Mouse (Mus musculus): ENCODE measurements around the gene Gprin3. TPM values are rescaled to one million over a fixed set of nuclear protein-coding genes. Genes with fewer than 3 reads are reported as not detected.

The Gprin3 gene
- polyA plus RNA-seq, 1 experiment: 0.05 TPM

DNA sequence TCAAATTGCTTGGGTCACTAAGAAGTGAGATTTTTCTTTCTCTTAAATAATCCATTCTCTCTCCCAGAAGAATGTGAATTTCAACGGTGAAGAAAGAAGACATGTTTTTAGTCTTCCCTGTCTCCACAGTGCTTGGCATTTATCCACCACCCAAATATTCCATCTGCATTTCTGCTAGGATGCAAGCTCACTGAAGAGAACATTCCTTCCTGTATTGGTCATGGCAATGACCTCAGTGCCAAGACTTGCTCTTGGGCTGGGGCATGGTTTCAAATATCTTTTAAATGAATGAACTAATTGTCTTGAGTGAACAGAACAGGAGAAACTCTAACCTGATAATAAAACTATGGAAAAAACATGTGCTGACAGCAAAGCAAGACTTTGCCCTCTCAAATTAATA lies 123.1 kb downstream of the Gprin3 start:
- Histone ChIP-seq H3K36me3 (ENCODE audit: control insufficient read depth, insufficient read depth, low read length) (no peaks in the 10 kb centered on the region), H3K27me3 (ENCODE audit: control insufficient read depth, insufficient read depth, low read length) (no peaks in the 10 kb centered on the region), H3K27ac (ENCODE audit: control insufficient read depth, insufficient read depth, low read depth, low read length) (no peak overlapping the region), H3K4me1 (ENCODE audit: control insufficient read depth, insufficient read depth, low read length) (no peaks in the 10 kb centered on the region), H3K4me3 (ENCODE audit: control insufficient read depth, low read depth, low read length) (no peak overlapping the region; the same call in 1 of the 2 replicates)
- TF ChIP-seq POLR2A (IDR thresholded peaks at IDR 0.05; ENCODE audit: control insufficient read depth, low read depth, low read length) (no peak), CTCF (IDR thresholded peaks at IDR 0.05; ENCODE audit: control insufficient read depth, insufficient read depth, insufficient replicate concordance, low read depth, low read length) (no peak)

Other genes starting within 250 kb of the Gprin3 start
- gene Tigd2, start 217.4 kb downstream of the Gprin3 start, polyA plus RNA-seq (2012; rRNA removed): 1.8 and 1.9 TPM in 2 replicates